Mouse (Mus musculus): Measurements from ENCODE around the gene Ppm1h.

Ppm1h gene

GRCm38 (mm10) chr10:122685836-122686531 lies 7.4 kb downstream of the Ppm1h start:
- TF ChIP-seq GATA4 (IDR thresholded peaks at IDR 0.05; ENCODE audit: insufficient replicate concordance, low read length), result no peak

DNA sequence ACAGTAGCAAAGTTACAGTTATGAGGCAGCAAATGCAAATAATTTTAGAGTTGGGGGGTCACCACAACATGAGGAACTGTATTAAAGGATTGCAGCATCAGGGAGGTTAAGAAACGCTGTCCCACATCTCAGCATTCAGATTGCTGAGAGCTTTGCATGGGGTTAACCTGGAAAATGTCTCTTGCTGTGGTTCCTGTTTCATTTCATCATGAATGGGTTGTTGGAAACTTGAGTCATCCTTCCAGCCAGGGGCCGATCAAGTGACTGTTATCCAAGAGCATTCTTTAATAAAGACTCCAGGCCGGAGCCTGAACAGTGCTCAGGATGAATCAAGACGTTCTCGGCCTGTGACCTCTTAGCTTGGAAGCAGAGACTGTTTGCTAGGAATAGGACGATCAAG lies 12.1 kb downstream of the Ppm1h start:
- TF ChIP-seq GATA4 (IDR thresholded peaks at IDR 0.05; ENCODE audit: insufficient replicate concordance, low read length), result no peak

- no peak for TF ChIP-seq GATA4 (IDR thresholded peaks at IDR 0.05; ENCODE audit: insufficient replicate concordance, low read length)
Observed at GRCm38 (mm10) chr10:122693158-122693777, 14.7 kb downstream of the Ppm1h start.

- TF ChIP-seq GATA4 (IDR thresholded peaks at IDR 0.05; ENCODE audit: insufficient replicate concordance, low read length), result no peak
Observed at GRCm38 (mm10) chr10:122693911-122694618, 15.5 kb downstream of the Ppm1h start.

DNA sequence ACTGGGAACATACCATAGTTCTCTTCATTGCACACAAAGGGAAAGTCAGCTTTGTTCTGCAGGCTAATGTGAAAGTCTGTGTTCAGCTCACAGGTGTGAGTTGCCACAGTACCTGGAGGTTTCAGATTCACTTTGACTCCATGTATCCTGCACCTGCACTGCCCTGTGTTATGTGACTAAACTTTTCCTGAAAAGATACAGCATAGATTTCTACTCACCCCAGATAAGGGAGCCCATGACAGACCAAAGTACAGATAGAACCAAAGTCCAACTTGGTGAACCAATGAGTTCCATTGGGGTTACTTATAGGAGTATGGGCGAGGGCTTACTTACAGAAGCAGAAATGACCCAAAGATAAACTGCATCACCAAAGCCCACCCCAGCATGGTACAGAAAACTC lies 17.8 kb downstream of the Ppm1h start:
- TF ChIP-seq GATA4 (IDR thresholded peaks at IDR 0.05; ENCODE audit: insufficient replicate concordance, low read length), result no peak

DNA sequence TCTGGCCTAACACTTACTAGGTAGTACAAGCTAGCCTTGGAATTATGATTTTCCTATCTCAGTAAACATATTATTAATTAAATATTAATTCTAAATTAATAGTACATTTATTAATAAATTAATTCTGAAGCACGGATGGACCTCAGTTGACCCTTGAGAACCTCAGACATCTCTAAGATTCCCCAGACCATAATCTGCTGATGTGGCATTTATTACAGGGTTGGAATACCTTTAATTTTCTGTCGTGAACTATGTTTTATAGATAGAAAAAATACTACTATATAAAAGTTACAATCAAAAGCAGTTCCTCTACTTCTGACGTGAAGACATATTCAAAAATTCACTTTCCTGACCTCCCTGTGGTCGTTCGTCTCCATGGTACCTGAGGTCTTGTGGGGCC lies 19.8 kb downstream of the Ppm1h start:
- no peak for TF ChIP-seq GATA4 (IDR thresholded peaks at IDR 0.05; ENCODE audit: insufficient replicate concordance, low read length)

DNA sequence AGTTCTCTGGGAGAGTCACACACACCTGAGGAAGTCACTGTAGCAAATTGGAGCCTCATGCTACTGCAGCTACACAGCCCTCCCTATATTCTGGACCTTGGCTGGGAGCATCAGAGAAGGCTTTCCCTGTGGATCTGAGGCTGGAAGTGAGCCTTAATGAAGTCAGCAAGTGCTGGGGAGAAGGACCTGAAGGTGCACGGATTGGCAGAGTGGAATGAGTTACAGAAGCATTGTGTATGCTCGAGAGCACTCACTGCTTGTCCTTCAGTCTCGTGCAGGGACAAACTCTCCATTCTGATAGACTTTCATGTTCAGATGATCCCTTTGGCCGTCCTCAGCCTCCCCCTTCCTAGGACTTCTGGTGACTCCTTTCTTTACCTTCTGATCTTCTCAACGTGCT lies 26.3 kb downstream of the Ppm1h start:
- no peak for TF ChIP-seq GATA4 (IDR thresholded peaks at IDR 0.05; ENCODE audit: insufficient replicate concordance, low read length)

GRCm38 (mm10) chr10:122705457-122705856 lies 26.9 kb downstream of the Ppm1h start:
- TF ChIP-seq GATA4 (IDR thresholded peaks at IDR 0.05; ENCODE audit: insufficient replicate concordance, low read length), result no peak

GRCm38 (mm10) chr10:122711381-122711811 lies 32.8 kb downstream of the Ppm1h start:
- TF ChIP-seq GATA4 (IDR thresholded peaks at IDR 0.05; ENCODE audit: insufficient replicate concordance, low read length), result no peak

- no peak for TF ChIP-seq GATA4 (IDR thresholded peaks at IDR 0.05; ENCODE audit: insufficient replicate concordance, low read length)
Observed at GRCm38 (mm10) chr10:122712307-122712706, 33.7 kb downstream of the Ppm1h start.

GRCm38 (mm10) chr10:122715856-122716255 lies 37.3 kb downstream of the Ppm1h start:
- no peak for TF ChIP-seq GATA4 (IDR thresholded peaks at IDR 0.05; ENCODE audit: insufficient replicate concordance, low read length)

GRCm38 (mm10) chr10:122716286-122716685 lies 37.7 kb downstream of the Ppm1h start:
- TF ChIP-seq GATA4 (IDR thresholded peaks at IDR 0.05; ENCODE audit: insufficient replicate concordance, low read length), result no peak

- no peak for TF ChIP-seq GATA4 (IDR thresholded peaks at IDR 0.05; ENCODE audit: insufficient replicate concordance, low read length)
Observed at GRCm38 (mm10) chr10:122716739-122717474, 38.3 kb downstream of the Ppm1h start.

DNA sequence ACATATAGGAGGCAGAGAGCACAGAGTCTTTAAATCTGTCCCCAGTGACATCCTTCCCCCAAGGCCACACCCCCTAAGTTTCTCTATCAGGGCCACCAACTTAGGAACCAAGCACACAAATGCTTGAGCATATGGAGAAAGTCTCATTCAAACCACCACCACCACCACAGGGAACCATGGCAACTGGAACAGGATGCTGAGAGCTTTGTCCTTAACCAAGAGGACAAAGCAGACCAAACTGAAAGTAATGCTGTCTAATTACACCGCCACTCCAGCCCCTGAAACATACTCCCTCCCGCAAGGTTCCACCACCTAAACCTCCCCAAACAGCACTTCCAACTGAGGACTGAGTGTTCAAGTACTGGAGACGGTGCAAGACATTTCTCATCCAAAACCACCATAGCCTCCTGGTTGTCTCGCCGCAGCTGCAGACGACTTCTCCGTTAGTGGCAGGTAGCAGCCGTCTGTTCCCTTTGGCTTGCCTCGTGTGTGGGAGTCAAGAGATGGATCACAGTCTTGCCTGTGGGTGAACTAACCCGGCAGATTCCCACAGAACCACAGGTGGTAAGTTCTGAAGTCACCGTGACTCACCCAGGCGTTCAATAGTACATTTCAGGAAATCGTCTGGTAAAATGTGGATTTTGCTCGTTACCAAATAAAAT lies 39.3 kb downstream of the Ppm1h start:
- no peak for TF ChIP-seq GATA4 (IDR thresholded peaks at IDR 0.05; ENCODE audit: insufficient replicate concordance, low read length)

DNA sequence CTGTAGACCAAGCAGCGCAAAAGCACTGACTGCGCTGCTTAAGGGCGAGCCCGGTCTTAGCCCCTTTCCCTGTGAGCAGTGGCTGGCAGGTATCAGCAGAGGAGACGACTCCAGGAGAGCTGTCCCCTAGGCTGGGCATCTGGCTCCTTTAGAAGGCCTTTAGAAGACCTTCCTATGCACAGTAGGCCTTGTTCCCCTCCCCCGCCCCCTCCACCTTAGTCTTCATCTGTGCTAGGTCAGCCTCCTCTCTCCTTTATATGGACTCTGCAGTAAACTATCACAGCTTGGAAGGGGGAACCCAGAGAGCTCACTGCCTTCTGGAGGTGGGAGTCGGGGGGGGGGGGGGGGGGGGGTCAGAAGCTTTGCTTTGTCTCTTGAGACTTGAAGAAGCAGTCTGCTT lies 40.4 kb downstream of the Ppm1h start:
- no peak for TF ChIP-seq GATA4 (IDR thresholded peaks at IDR 0.05; ENCODE audit: insufficient replicate concordance, low read length)
